Mouse (Mus musculus): ENCODE data around the gene Nckap5. TPM values are rescaled to one million over a fixed set of nuclear protein-coding genes. Genes with fewer than 3 reads are reported as not detected.

Nckap5 gene
- polyA plus RNA-seq, 1 experiment from 2014 or later, result 12.3 TPM

DNA sequence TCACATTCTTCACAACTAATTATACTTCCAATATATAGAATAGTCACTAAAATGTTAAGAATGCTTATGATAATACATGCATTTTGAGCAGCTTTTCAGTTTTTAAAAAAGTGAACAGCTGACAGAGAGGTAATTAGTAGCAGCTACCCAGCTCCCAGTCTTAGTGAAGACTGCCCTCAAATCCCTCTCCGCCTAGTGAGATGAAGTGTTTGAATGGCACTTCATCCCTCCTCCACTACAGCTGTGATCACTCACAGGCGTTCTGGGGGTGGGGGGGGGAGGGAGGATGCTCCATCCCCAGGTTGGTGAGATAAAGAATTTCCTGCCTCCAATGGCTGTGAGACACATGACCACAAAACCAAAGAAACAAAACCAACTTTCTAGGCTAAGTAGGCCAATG, 381.2 kb downstream of the Nckap5 start:
- no peak for ATAC-seq
- no peak overlapping the region for H3K27ac ChIP-seq (ENCODE audit: low read depth, low read length)
- no peak for TF ChIP-seq CTCF (IDR thresholded peaks at IDR 0.05; ENCODE audit: low read depth)
- H3K4me1 ChIP-seq (replicated peaks; ENCODE audit: control insufficient read depth, insufficient read depth, low read length), result no peaks in the 10 kb centered on the region
- no peak overlapping the region for H3K4me3 ChIP-seq (ENCODE audit: low read depth, low read length)
- no peaks in the 10 kb centered on the region for H3K27me3 ChIP-seq (replicated peaks; ENCODE audit: control insufficient read depth, insufficient read depth, low read length)
- H3K36me3 ChIP-seq (ENCODE audit: control insufficient read depth, insufficient read depth), result no peaks in the 10 kb centered on the region
- H3K4me2 ChIP-seq (replicated peaks; ENCODE audit: low read depth), result no peak overlapping the region
- no peak overlapping the region for H3K9ac ChIP-seq (ENCODE audit: low read depth, low read length)
- 58% methylated on average over 2 of the region's 2 CpGs for WGBS
- no peaks in the 10 kb centered on the region for H3K9me3 ChIP-seq (ENCODE audit: control insufficient read depth)

DNA sequence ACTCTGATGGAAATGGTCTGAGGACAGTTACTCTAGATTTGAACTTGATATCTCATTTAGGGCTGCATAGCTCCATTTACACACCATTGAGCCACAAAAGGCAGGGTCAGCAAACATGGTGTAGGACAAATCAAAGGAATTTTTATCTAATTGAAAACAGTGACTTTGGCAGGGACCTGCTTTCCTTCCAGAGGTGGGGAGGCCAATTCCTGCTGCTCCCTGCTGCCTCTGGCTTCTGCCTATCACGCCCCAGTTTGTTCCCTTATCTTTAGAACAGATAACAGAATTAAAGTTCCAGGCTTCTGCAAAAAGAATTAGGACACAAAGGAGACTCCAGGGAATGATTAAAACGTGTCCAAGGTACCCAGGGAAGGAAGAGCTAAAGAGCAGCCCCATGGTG, 386.7 kb downstream of the Nckap5 start:
- Histone ChIP-seq H3K4me1 (replicated peaks; ENCODE audit: control insufficient read depth, insufficient read depth, low read length) (no peaks in the 10 kb centered on the region), H3K27me3 (replicated peaks; ENCODE audit: control insufficient read depth, insufficient read depth, low read length) (no peaks in the 10 kb centered on the region), H3K9me3 (ENCODE audit: control insufficient read depth) (no peaks in the 10 kb centered on the region), H3K4me2 (replicated peaks; ENCODE audit: low read depth) (no peak overlapping the region), H3K9ac (ENCODE audit: low read depth, low read length) (no peak overlapping the region), H3K36me3 (ENCODE audit: control insufficient read depth, insufficient read depth) (no peaks in the 10 kb centered on the region), H3K27ac (ENCODE audit: low read depth, low read length) (no peak overlapping the region), H3K4me3 (ENCODE audit: low read depth, low read length) (no peak overlapping the region)
- no peak for TF ChIP-seq CTCF (IDR thresholded peaks at IDR 0.05; ENCODE audit: low read depth)
- ATAC-seq, result no peak
- WGBS, result 30% methylated on average over 2 of the region's 2 CpGs

DNA sequence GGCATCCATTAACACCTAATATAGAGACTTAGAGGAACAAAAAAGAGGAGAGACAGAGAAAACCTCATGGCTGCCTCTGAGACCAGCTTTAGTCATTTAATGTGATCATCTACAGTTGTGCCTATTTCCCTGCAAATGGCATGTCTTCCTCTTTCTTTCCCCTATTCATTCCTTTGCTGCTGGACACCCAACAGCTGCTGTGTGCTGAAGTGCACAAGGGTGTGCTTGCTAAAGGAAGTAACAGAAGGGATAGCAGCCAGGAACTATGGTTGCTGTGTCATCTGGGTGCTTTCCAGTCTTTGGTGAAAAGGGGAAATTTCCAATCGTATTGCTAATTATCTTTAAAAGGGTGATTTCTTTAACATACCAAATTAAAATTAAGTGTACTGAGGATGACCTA, 387.9 kb downstream of the Nckap5 start:
- H3K27ac ChIP-seq (ENCODE audit: low read depth, low read length), result no peak overlapping the region
- ATAC-seq, result no peak
- no peaks in the 10 kb centered on the region for H3K27me3 ChIP-seq (replicated peaks; ENCODE audit: control insufficient read depth, insufficient read depth, low read length)
- no peak overlapping the region for H3K4me3 ChIP-seq (ENCODE audit: low read depth, low read length)
- H3K4me1 ChIP-seq (replicated peaks; ENCODE audit: control insufficient read depth, insufficient read depth, low read length), result no peaks in the 10 kb centered on the region
- no peaks in the 10 kb centered on the region for H3K9me3 ChIP-seq (ENCODE audit: control insufficient read depth)
- no peaks in the 10 kb centered on the region for H3K36me3 ChIP-seq (ENCODE audit: control insufficient read depth, insufficient read depth)
- H3K9ac ChIP-seq (ENCODE audit: low read depth, low read length), result no peak overlapping the region
- H3K4me2 ChIP-seq (replicated peaks; ENCODE audit: low read depth), result no peak overlapping the region
- 80% methylated on average over 1 of the region's 1 CpGs for WGBS
- TF ChIP-seq CTCF (IDR thresholded peaks at IDR 0.05; ENCODE audit: low read depth), result no peak

- Histone ChIP-seq H3K36me3 (ENCODE audit: control insufficient read depth, insufficient read depth) (no peaks in the 10 kb centered on the region), H3K4me2 (replicated peaks; ENCODE audit: low read depth) (no peak overlapping the region), H3K27ac (ENCODE audit: low read depth, low read length) (no peak overlapping the region), H3K9ac (ENCODE audit: low read depth, low read length) (no peak overlapping the region), H3K9me3 (ENCODE audit: control insufficient read depth) (no peaks in the 10 kb centered on the region), H3K4me3 (ENCODE audit: low read depth, low read length) (no peak overlapping the region), H3K27me3 (replicated peaks; ENCODE audit: control insufficient read depth, insufficient read depth, low read length) (no peaks in the 10 kb centered on the region), H3K4me1 (replicated peaks; ENCODE audit: control insufficient read depth, insufficient read depth, low read length) (no peaks in the 10 kb centered on the region)
- no peak for ATAC-seq
- TF ChIP-seq CTCF (IDR thresholded peaks at IDR 0.05; ENCODE audit: low read depth), result no peak
- WGBS, result 85% methylated on average over 6 of the region's 6 CpGs
Measured at GRCm38 (mm10) chr1:126438000-126438572, 392.5 kb downstream of the Nckap5 start.

DNA sequence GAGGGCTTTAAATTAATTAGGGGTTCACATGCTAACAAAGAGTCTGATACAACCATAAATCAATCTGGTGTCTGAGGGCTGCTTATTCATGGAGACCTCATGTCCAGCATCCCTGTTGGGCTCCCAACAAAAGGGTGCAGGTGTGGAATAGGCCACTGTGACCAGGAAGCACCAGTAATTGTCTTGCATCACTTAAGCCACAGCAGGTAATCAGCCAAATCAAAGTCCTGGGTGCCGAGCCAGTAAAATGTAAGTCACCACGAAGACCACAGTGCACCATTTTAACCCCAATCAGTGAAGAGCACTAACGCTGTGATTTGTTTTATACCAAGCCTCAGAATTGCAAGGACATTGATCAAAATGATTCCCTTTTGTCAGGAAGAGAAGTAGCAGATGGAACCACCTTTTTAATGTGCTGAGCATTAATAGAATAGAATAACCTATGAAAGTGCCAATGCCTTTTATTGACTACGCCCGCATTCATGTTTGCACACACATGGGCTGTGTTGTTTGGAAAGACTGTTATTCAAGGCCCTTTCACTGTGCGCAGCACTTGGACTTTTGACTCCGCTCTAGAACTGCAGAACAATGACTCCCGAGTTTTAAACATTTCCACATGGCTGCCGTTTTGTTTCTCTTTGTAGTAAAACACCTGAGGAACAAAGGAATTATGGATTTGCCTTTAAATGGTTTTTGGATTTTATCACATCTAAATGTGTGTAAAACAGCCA, 393.5 kb downstream of the Nckap5 start:
- TF ChIP-seq CTCF (IDR thresholded peaks at IDR 0.05; ENCODE audit: low read depth), result no peak
- 69% methylated on average over 9 of the region's 9 CpGs for WGBS
- Histone ChIP-seq H3K27me3 (replicated peaks; ENCODE audit: control insufficient read depth, insufficient read depth, low read length) (no peaks in the 10 kb centered on the region), H3K4me1 (replicated peaks; ENCODE audit: control insufficient read depth, insufficient read depth, low read length) (no peaks in the 10 kb centered on the region), H3K4me2 (replicated peaks; ENCODE audit: low read depth) (no peak overlapping the region), H3K36me3 (ENCODE audit: control insufficient read depth, insufficient read depth) (no peaks in the 10 kb centered on the region), H3K27ac (ENCODE audit: low read depth, low read length) (no peak overlapping the region), H3K4me3 (ENCODE audit: low read depth, low read length) (no peak overlapping the region), H3K9ac (ENCODE audit: low read depth, low read length) (no peak overlapping the region), H3K9me3 (ENCODE audit: control insufficient read depth) (no peaks in the 10 kb centered on the region)
- no peak for ATAC-seq

GRCm38 (mm10) chr1:126432285-126432684, 398.3 kb downstream of the Nckap5 start:
- Histone ChIP-seq H3K27ac (ENCODE audit: low read depth, low read length) (no peak overlapping the region), H3K4me1 (replicated peaks; ENCODE audit: control insufficient read depth, insufficient read depth, low read length) (no peaks in the 10 kb centered on the region), H3K4me2 (replicated peaks; ENCODE audit: low read depth) (no peak overlapping the region), H3K9ac (ENCODE audit: low read depth, low read length) (no peak overlapping the region), H3K4me3 (ENCODE audit: low read depth, low read length) (no peak overlapping the region), H3K27me3 (replicated peaks; ENCODE audit: control insufficient read depth, insufficient read depth, low read length) (no peaks in the 10 kb centered on the region), H3K36me3 (ENCODE audit: control insufficient read depth, insufficient read depth) (no peaks in the 10 kb centered on the region), H3K9me3 (ENCODE audit: control insufficient read depth) (no peaks in the 10 kb centered on the region)
- no peak for ATAC-seq
- TF ChIP-seq CTCF (IDR thresholded peaks at IDR 0.05; ENCODE audit: low read depth), result peak; percentile 44
- 89% methylated on average over 4 of the region's 4 CpGs for WGBS
